Mouse (Mus musculus) ES-E14 (cell line): Measurements from ENCODE around the gene Ybx2. TPM values are rescaled to one million over a fixed set of nuclear protein-coding genes. Genes with fewer than 3 reads are reported as not detected.

ENCODE experiments used
- DNase-seq: peaks from one replicate; pipeline ENCODE4 v3.0.0-alpha.2; 2013; ENCODE audit warnings: low read depth, low spot score
- H3K27ac ChIP-seq: 2 replicates; pipeline ENCODE4 v1.5.1; 2012; ENCODE audit warnings: low read depth, mild to moderate bottlenecking, low read length, moderate library complexity, mixed read lengths; ENCODE audit not compliant: poor library complexity, insufficient read depth, severe bottlenecking
- H3K36me3 ChIP-seq: 2 replicates; pipeline ENCODE4 v1.6.1; 2012; ENCODE audit warnings: mild to moderate bottlenecking, low read length, moderate library complexity, mixed read lengths; ENCODE audit not compliant: control insufficient read depth, poor library complexity, insufficient read depth, severe bottlenecking
- H3K4me1 ChIP-seq, 2 experiments: fragments of 150-350 bp in 1 of 2; sonication (generic) in 1 of 2; 2 replicates each; pipeline ENCODE4 v1.6.1; 2012; ENCODE audit warnings: low read length in 2 of 2, mild to moderate bottlenecking in 1 of 2, mixed read lengths in 1 of 2; ENCODE audit not compliant: control insufficient read depth in 2 of 2, insufficient read depth in 2 of 2, poor library complexity in 1 of 2
- H3K4me3 ChIP-seq, 2 experiments: fragments of 150-350 bp in 1 of 2; sonication (generic) in 1 of 2; 2 replicates each; pipeline ENCODE4 v1.5.1; 2012; ENCODE audit warnings: low read length in 2 of 2, low read depth in 1 of 2, mild to moderate bottlenecking in 1 of 2, mixed read lengths in 1 of 2; ENCODE audit not compliant: insufficient read depth in 1 of 2, poor library complexity in 1 of 2, severe bottlenecking in 1 of 2
- H3K9ac ChIP-seq: 2 replicates; pipeline ENCODE4 v1.6.1; 2012; ENCODE audit warnings: low read depth, mild to moderate bottlenecking, low read length, mixed read lengths; ENCODE audit not compliant: poor library complexity, insufficient read depth, severe bottlenecking
- H3K9me3 ChIP-seq: fragments of 150-350 bp; sonication (generic); 2 replicates; pipeline ENCODE4 v1.6.1; 2012; ENCODE audit warnings: low read depth, mild to moderate bottlenecking, low read length; ENCODE audit not compliant: control insufficient read depth, insufficient read depth
- CHD2 ChIP-seq: IDR thresholded peaks from 2 replicates; pipeline ENCODE4 v1.6.1; 2014; ENCODE audit warnings: mild to moderate bottlenecking, low read depth, low read length, inconsistent platforms
- HCFC1 ChIP-seq: IDR thresholded peaks from 2 replicates; pipeline ENCODE4 v1.6.1; 2012; ENCODE audit warnings: low read length, inconsistent platforms, borderline replicate concordance; ENCODE audit not compliant: insufficient read depth
- MAFK ChIP-seq: IDR thresholded peaks from 2 replicates; pipeline ENCODE4 v1.6.1; 2014; ENCODE audit warnings: mild to moderate bottlenecking, low read depth, low read length, inconsistent platforms; ENCODE audit not compliant: insufficient read depth
- ZC3H11A ChIP-seq: IDR thresholded peaks from 2 replicates; pipeline ENCODE4 v1.6.1; 2012; ENCODE audit warnings: low read depth, mild to moderate bottlenecking, inconsistent platforms, low read length, borderline replicate concordance
- ZNF384 ChIP-seq: IDR thresholded peaks from 2 replicates; pipeline ENCODE4 v1.6.1; 2012; ENCODE audit warnings: low read depth, low read length, inconsistent platforms
- in situ Hi-C, 2 experiments: fragments of 600-800 bp; cut with MboI; formaldehyde crosslinking; loops; one replicate each; pipeline ENCODE4 v1.15.1; 2025; ENCODE audit warnings: low sequenced_read_pairs in 2 of 2, inconsistent platforms in 1 of 2; ENCODE audit not compliant: unreplicated experiment in 2 of 2
- total RNA-seq: library from RNA; depleted of rRNA; stranded (reverse); fragments of 300-350 nt; gene quantifications from 2 replicates; pipeline ENCODE4 v1.2.3, GENCODE M21; 2012

Ybx2 gene
- total RNA-seq, 1 experiment = 3.9 TPM

GRCm38 (mm10) chr11:69901993-69902392 lies 33.6 kb upstream of the Ybx2 start:
- H3K4me3 ChIP-seq = peak overlapping the region; percentile 97 to 99
- TF ChIP-seq HCFC1 = no peak
- no peak for TF ChIP-seq ZNF384
- no peak for TF ChIP-seq CHD2
- TF ChIP-seq MAFK = no peak
- no peak for TF ChIP-seq ZC3H11A
- peak overlapping the region; percentile 10; the same call in 1 of the 2 replicates for H3K27ac ChIP-seq
- no peaks in the 10 kb centered on the region for H3K9me3 ChIP-seq
- H3K36me3 ChIP-seq = peaks cover 29% of the 10 kb centered on the region
- DNase-seq = no peak
- in situ Hi-C loops = no loop called here
- H3K4me1 ChIP-seq = peaks cover 3 to 21% of the 10 kb centered on the region in 2 experiments; a peak in 2 of 4 replicates
- peak overlapping the region; percentile 84 for H3K9ac ChIP-seq

GRCm38 (mm10) chr11:69902972-69903371 lies 32.6 kb upstream of the Ybx2 start:
- in situ Hi-C loops = no loop called here
- TF ChIP-seq MAFK = no peak
- no peak for TF ChIP-seq CHD2
- TF ChIP-seq ZC3H11A = no peak
- TF ChIP-seq ZNF384 = no peak
- TF ChIP-seq HCFC1 = no peak
- no peaks in the 10 kb centered on the region for H3K9me3 ChIP-seq
- H3K27ac ChIP-seq = no peak overlapping the region
- H3K36me3 ChIP-seq = peaks cover 34% of the 10 kb centered on the region
- H3K4me3 ChIP-seq = peak overlapping the region; percentile 7 to 97; a peak in 2 of 4 replicates
- H3K4me1 ChIP-seq = peaks cover 3 to 19% of the 10 kb centered on the region in 2 experiments; a peak in 2 of 4 replicates
- H3K9ac ChIP-seq = peak overlapping the region; percentile 84; the same call in 1 of the 2 replicates
- DNase-seq = no peak

- Histone ChIP-seq H3K9me3 (no peaks in the 10 kb centered on the region), H3K9ac (no peak overlapping the region), H3K4me1 (peaks cover 3 to 12% of the 10 kb centered on the region in 2 experiments; a peak in 2 of 4 replicates), H3K4me3 (no peak overlapping the region), H3K27ac (no peak overlapping the region), H3K36me3 (peaks cover 45% of the 10 kb centered on the region)
- in situ Hi-C loops = no loop called here
- DNase-seq = no peak
- TF ChIP-seq ZNF384 = no peak
- no peak for TF ChIP-seq MAFK
- TF ChIP-seq ZC3H11A = no peak
- no peak for TF ChIP-seq HCFC1
- no peak for TF ChIP-seq CHD2
Observed at GRCm38 (mm10) chr11:69904311-69904710, 31.3 kb upstream of the Ybx2 start.

- H3K9ac ChIP-seq = no peak overlapping the region
- no peak overlapping the region for H3K4me3 ChIP-seq
- H3K4me1 ChIP-seq = peaks cover 0 to 3% of the 10 kb centered on the region in 2 experiments; a peak in 1 of 4 replicates
- no peak overlapping the region for H3K27ac ChIP-seq
- H3K9me3 ChIP-seq = no peaks in the 10 kb centered on the region
- DNase-seq = no peak
- TF ChIP-seq ZC3H11A (no peak), CHD2 (no peak), ZNF384 (no peak), HCFC1 (no peak), MAFK (no peak)
- in situ Hi-C loops = no loop called here
- H3K36me3 ChIP-seq = peaks cover 70% of the 10 kb centered on the region
Observed at GRCm38 (mm10) chr11:69908645-69909044, 27.0 kb upstream of the Ybx2 start.

GRCm38 (mm10) chr11:69909174-69909573 lies 26.4 kb upstream of the Ybx2 start:
- TF ChIP-seq ZC3H11A = no peak
- no peak for TF ChIP-seq HCFC1
- no peak for TF ChIP-seq ZNF384
- TF ChIP-seq MAFK = no peak
- TF ChIP-seq CHD2 = no peak
- Histone ChIP-seq H3K27ac (no peak overlapping the region), H3K9me3 (no peaks in the 10 kb centered on the region), H3K9ac (no peak overlapping the region), H3K4me3 (no peak overlapping the region), H3K36me3 (peaks cover 65% of the 10 kb centered on the region), H3K4me1 (peaks cover 0 to 3% of the 10 kb centered on the region in 2 experiments; a peak in 1 of 4 replicates)
- in situ Hi-C loops = no loop called here
- DNase-seq = no peak
